ENCODE assay signal across 17 mouse cellular contexts in genomic region chr5:144169275-144169975, GRCm38 (mm10). TPM values are rescaled to one million over a fixed set of nuclear protein-coding genes. Genes with fewer than 3 reads are reported as not detected.
DNase-seq lines count a peak whose midpoint lies in the region; ATAC-seq and TF ChIP-seq lines count a peak whose summit lies in the region.
"Had no signal": no experiment of that assay in that cellular context is flagged by ENCODE, and none has a peak within 500 bp of the region (broad histone marks: within the 10 kb centered on the region; RNA-seq: fewer than 3 reads in every experiment).

No protein-coding gene starts in this region.

- DNase-seq in forebrain, embryonic 14.5 days (ENCODE audit: low spot score): peak; percentile 24
- peak; percentile 26 for DNase-seq in layer of hippocampus, adult 9-11 months
- no peak for DNase-seq in layer of hippocampus, adult 8-10 months (ENCODE audit: low spot score in 2 of 2)
- DNase-seq in kidney, adult 9 months: peak; percentile 28
- no peak for DNase-seq in urinary bladder, postnatal 36 days (ENCODE audit: low spot score in 2 of 2)
- no peak for DNase-seq in adrenal gland, postnatal 10 days
- DNase-seq: cerebellum, adult 9-11 months; gastrocnemius, postnatal 25 days; heart, postnatal 14 days; liver, embryonic 13.5 days; thymus, adult 18-20 months had no signal

- no peak overlapping the region for H3K4me3 ChIP-seq in forebrain, embryonic 14.5 days (ENCODE audit: low read depth, low read length)
- no peak overlapping the region for H3K4me3 ChIP-seq in forebrain, embryonic 12.5 days (replicated peaks)
- H3K4me3 ChIP-seq in cortical plate, adult 2 months (ENCODE audit: insufficient read depth, low read length): no peak overlapping the region
- H3K4me3 ChIP-seq: embryonic facial prominence, embryonic 12.5 days; heart, embryonic 10.5 days; liver, embryonic 13.5 days; megakaryocyte, embryonic 14.5 days had no signal

- H3K36me3 ChIP-seq in forebrain, embryonic 14.5 days (ENCODE audit: control insufficient read depth, insufficient read depth, low read length): peaks cover 62% of the 10 kb centered on the region
- peaks cover 69% of the 10 kb centered on the region for H3K36me3 ChIP-seq in forebrain, embryonic 12.5 days (replicated peaks)

- no peaks in the 10 kb centered on the region for H3K27me3 ChIP-seq in forebrain, embryonic 14.5 days (replicated peaks; ENCODE audit: control insufficient read depth, insufficient read depth, low read length)
- no peaks in the 10 kb centered on the region for H3K27me3 ChIP-seq in forebrain, embryonic 12.5 days
- H3K27me3 ChIP-seq: embryonic facial prominence, embryonic 12.5 days; liver, embryonic 13.5 days; megakaryocyte, embryonic 14.5 days had no signal

- ATAC-seq in forebrain, embryonic 14.5 days: no peak
- ATAC-seq in forebrain, embryonic 12.5 days (ENCODE audit: low FRiP score): no peak

- 70% methylated on average over 8 of the region's 8 CpGs for WGBS in forebrain, embryonic 14.5 days
- 89% methylated on average over 8 of the region's 8 CpGs for WGBS in forebrain, embryonic 12.5 days

- no peak for TF ChIP-seq CTCF in cortical plate, adult 2 months (IDR thresholded peaks at IDR 0.05; ENCODE audit: extremely low read depth, insufficient read depth, low read length)

- no peak overlapping the region for H3K4me2 ChIP-seq in forebrain, embryonic 14.5 days (ENCODE audit: low read length)
- H3K4me2 ChIP-seq in forebrain, embryonic 12.5 days: no peak overlapping the region
- H3K4me2 ChIP-seq: embryonic facial prominence, embryonic 12.5 days; liver, embryonic 13.5 days had no signal

- TF ChIP-seq POLR2A in cortical plate, adult 2 months (IDR thresholded peaks at IDR 0.05; ENCODE audit: extremely low read depth, insufficient read depth, low read length): no peak

- no peak overlapping the region for H3K27ac ChIP-seq in forebrain, embryonic 14.5 days (ENCODE audit: low read depth, low read length)
- no peak overlapping the region for H3K27ac ChIP-seq in forebrain, embryonic 12.5 days
- peak overlapping the region; percentile 3; the same call in 1 of the 2 replicates for H3K27ac ChIP-seq in cortical plate, adult 2 months (ENCODE audit: insufficient read depth, low read length)
- H3K27ac ChIP-seq: embryonic facial prominence, embryonic 12.5 days; heart, embryonic 10.5 days; liver, embryonic 13.5 days had no signal

- H3K9me3 ChIP-seq in forebrain, embryonic 14.5 days (replicated peaks; ENCODE audit: control insufficient read depth, low read length): no peaks in the 10 kb centered on the region
- no peaks in the 10 kb centered on the region for H3K9me3 ChIP-seq in forebrain, embryonic 12.5 days
- H3K9me3 ChIP-seq: embryonic facial prominence, embryonic 12.5 days; heart, embryonic 10.5 days; liver, embryonic 13.5 days; megakaryocyte, embryonic 14.5 days had no signal

- no peaks in the 10 kb centered on the region; the same call in 1 of the 2 replicates for H3K4me1 ChIP-seq in forebrain, embryonic 14.5 days (ENCODE audit: control insufficient read depth, insufficient read depth, low read length)
- no peaks in the 10 kb centered on the region for H3K4me1 ChIP-seq in forebrain, embryonic 12.5 days
- H3K4me1 ChIP-seq in cortical plate, adult 2 months (ENCODE audit: control insufficient read depth, insufficient read depth, low read length): peaks cover 7% of the 10 kb centered on the region
- H3K4me1 ChIP-seq: embryonic facial prominence, embryonic 12.5 days; heart, embryonic 10.5 days; liver, embryonic 13.5 days had no signal

- no peak overlapping the region for H3K9ac ChIP-seq in forebrain, embryonic 14.5 days (ENCODE audit: low read length)
- no peak overlapping the region for H3K9ac ChIP-seq in forebrain, embryonic 12.5 days
- H3K9ac ChIP-seq: embryonic facial prominence, embryonic 12.5 days; liver, embryonic 13.5 days had no signal

RNA-seq across cellular contexts. Expression of gene Bhlha15, which starts 20.7 kb away (rescaled TPM):
- 0.06 TPM in 1 of 2 replicates, not detected in the other for polyA plus RNA-seq in forebrain, embryonic 14.5 days (2014; fragmentation: Nextera tagmentation; extraction: Ambion mirVana)
- polyA plus RNA-seq in forebrain, embryonic 12.5 days (2016; fragmentation: Nextera tagmentation; extraction: Ambion mirVana): 0.09 and 0.13 TPM in 2 replicates
- under 1 TPM; 0.12 to 0.45 (median 0.23) TPM for total RNA-seq in layer of hippocampus, adult 8-10 months (2022)
- 0.08 and 0.09 TPM in 2 replicates for polyA plus RNA-seq in cortical plate, adult 2 months (2012; rRNA removed)
- total RNA-seq in adrenal gland, postnatal 10 days (2021): under 1 TPM; 0.66 to 0.97 TPM
- total RNA-seq: gastrocnemius, postnatal 25 days; heart, postnatal 14 days had no signal
- polyA plus RNA-seq: C2C12 had no signal

RNA-seq across cellular contexts. Expression of gene Tecpr1, which starts 54.0 kb away (rescaled TPM):
- 21.7 and 26.5 TPM in 2 replicates for polyA plus RNA-seq in forebrain, embryonic 14.5 days (2014; fragmentation: Nextera tagmentation; extraction: Ambion mirVana)
- polyA plus RNA-seq in forebrain, embryonic 12.5 days (2016; fragmentation: Nextera tagmentation; extraction: Ambion mirVana): 31.7 and 32.3 TPM in 2 replicates
- total RNA-seq in layer of hippocampus, adult 8-10 months (2022): 100 to 1,000 TPM; 103 to 120 (median 109) TPM
- polyA plus RNA-seq in cortical plate, adult 2 months (2012; rRNA removed): 78.4 and 87.2 TPM in 2 replicates
- total RNA-seq in adrenal gland, postnatal 10 days (2021): 10 to 100 TPM; 56.9 to 67.2 TPM

Comparison
In these comparisons a context has a peak if more than half of its experiments do, and no peak if none do; other contexts are left out.
1. DNase-seq: peak in forebrain, embryonic 14.5 days (single experiment), layer of hippocampus, adult 9-11 months (single experiment) and kidney, adult 9 months (single experiment); none in layer of hippocampus, adult 8-10 months (0 of 2), urinary bladder, postnatal 36 days (0 of 2) and adrenal gland, postnatal 10 days (single experiment).